Mouse (Mus musculus) lung, embryonic 14.5 days (tissue): ENCODE results near the gene Slc15a4. TPM values are rescaled to one million over a fixed set of nuclear protein-coding genes. Genes with fewer than 3 reads are reported as not detected.
A peak's percentile ranks its signal among the peaks of the same experiment; 100 is the strongest.

Source experiments
- ATAC-seq: fragments of 200-750 bp; cut with Nextera tagmentation; 2 replicates; pipeline ENCODE4 v1.8.0; 2017; ENCODE audit warnings: mild to moderate bottlenecking, moderate TSS enrichment, moderate library complexity; ENCODE audit not compliant: insufficient read depth
- DNase-seq: peaks from one replicate; pipeline ENCODE4 v3.0.0-alpha.2; 2015
- H3K27ac ChIP-seq: fragments of 300-500 bp; sonication (generic); 2 replicates; pipeline ENCODE4 v1.5.1; 2014; ENCODE audit warnings: low read depth, mild to moderate bottlenecking, moderate library complexity
- H3K27me3 ChIP-seq: fragments of 300-500 bp; sonication (generic); 2 replicates; pipeline ENCODE4 v1.6.1; 2014; ENCODE audit warnings: low read length, control low read depth; ENCODE audit not compliant: insufficient read depth
- H3K36me3 ChIP-seq: fragments of 300-500 bp; sonication (generic); 2 replicates; pipeline ENCODE4 v1.6.1; 2014; ENCODE audit warnings: control low read depth; ENCODE audit not compliant: insufficient read depth
- H3K4me1 ChIP-seq: fragments of 300-500 bp; sonication (generic); 2 replicates; pipeline ENCODE4 v1.6.1; 2014; ENCODE audit warnings: antibody characterized with exemption, control low read depth; ENCODE audit not compliant: insufficient read depth
- H3K4me2 ChIP-seq: fragments of 300-500 bp; sonication (generic); 2 replicates; pipeline ENCODE4 v1.6.1; 2014; ENCODE audit warnings: mild to moderate bottlenecking
- H3K4me3 ChIP-seq: fragments of 300-500 bp; sonication (generic); 2 replicates; pipeline ENCODE4 v1.5.1; 2014; ENCODE audit warnings: low read depth, low read length
- H3K9ac ChIP-seq: fragments of 300-500 bp; sonication (generic); 2 replicates; pipeline ENCODE4 v1.6.1; 2014
- H3K9me3 ChIP-seq: fragments of 300-500 bp; sonication (generic); 2 replicates; pipeline ENCODE4 v1.6.1; 2016; ENCODE audit warnings: low read depth, low read length, control low read depth
- CTCF ChIP-seq: IDR thresholded peaks from 2 replicates; pipeline ENCODE4 v1.5.1; 2016; ENCODE audit warnings: antibody characterized with exemption, low read depth
- WGBS: fragments of 180-500 bp; shearing (Covaris S2); extraction: QIAGEN DNeasy Blood & Tissue Kit; methylation state at CpG from one replicate; pipeline ENCODE4 v1.1.7; 2014; 5-methylcytosine and 5-hydroxymethylcytosine counted together
- polyA plus RNA-seq: library from polyadenylated mRNA; unstranded; fragments of >200 nt; fragmentation: Nextera tagmentation; extraction: Ambion mirVana; gene quantifications from 2 replicates; pipeline ENCODE4 v1.2.1, GENCODE M21; 2014

Gene Slc15a4
- 22.3 and 23.0 TPM in 2 replicates for polyA plus RNA-seq

DNA sequence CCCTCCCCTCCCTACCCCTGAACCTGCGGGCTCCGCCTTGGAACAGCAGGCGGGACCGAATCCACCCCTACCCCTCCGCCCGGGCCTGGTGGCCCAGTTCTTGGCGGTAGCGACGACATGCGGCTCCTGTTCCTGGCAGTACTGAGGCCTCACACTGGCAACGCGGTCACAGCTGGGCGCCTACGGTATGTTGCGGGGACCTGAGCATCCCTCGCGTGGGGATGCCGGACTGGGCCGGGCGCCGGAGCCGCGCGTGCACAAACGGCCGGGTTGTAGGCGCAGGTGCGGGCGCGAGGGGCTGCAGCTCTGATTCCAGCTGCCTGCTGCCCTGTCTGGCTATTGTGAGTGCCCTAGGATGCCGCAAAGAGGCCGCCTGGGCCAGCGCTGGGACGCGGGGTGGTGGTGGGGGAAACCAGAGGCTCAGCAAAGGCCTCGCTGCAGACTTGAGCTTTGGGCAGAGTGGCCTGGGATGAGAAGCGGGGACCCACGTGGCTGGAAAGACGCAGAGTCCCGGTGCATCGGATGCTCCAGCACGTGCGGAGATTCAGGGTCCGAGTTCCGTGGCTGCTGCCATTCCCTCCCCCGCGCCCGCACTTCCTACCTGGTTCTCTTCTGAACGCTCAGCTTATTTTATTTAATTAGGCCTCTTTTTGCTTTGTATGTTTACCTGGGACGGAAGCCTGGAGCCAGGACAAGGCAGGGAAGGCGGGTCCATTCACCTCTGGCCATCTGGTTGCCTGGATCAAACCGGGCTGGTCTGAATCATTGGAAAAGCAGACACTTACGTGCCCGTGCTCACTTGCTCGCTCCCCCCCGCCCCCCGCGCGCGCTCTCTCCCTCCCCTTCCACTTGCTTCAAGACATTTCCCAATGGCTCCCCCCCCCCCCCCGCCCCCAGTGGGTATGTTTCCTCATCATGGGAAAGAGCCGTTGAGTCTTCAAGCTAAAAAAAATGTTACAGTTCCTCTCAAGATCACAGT lies at the start of gene Slc15a4, which contains the start of gene Glt1d1:
TSS of gene Slc15a4 (minus strand) at position 731 of the 979 bp plus-strand sequence.
TSS of gene Glt1d1 (plus strand) at position 96 of the 979 bp plus-strand sequence.
- peak within 1 kb of the TSS; percentile 41; the same call in 1 of the 2 replicates for H3K9ac ChIP-seq
- ATAC-seq (peak; percentile 69), DNase-seq (no peak)
- no peak for TF ChIP-seq CTCF
- WGBS, result 1% methylated on average over 62 of the region's 62 CpGs
- peak within 1 kb of the TSS; percentile 74 for H3K4me2 ChIP-seq
- H3K4me3 ChIP-seq, result peak within 1 kb of the TSS; percentile 40
- peaks cover 26% of the 10 kb centered on the region for H3K27me3 ChIP-seq
- H3K4me1 ChIP-seq, result no peaks in the 10 kb centered on the region
- no peaks in the 10 kb centered on the region for H3K9me3 ChIP-seq
- no peaks in the 10 kb centered on the region for H3K36me3 ChIP-seq
- H3K27ac ChIP-seq, result no peak within 1 kb of the TSS

GRCm38 (mm10) chr5:127678501-127678900 lies 45.8 kb upstream of the Slc15a4 start:
- H3K4me2 ChIP-seq, result no peak overlapping the region
- no peak overlapping the region for H3K4me3 ChIP-seq
- no peaks in the 10 kb centered on the region for H3K36me3 ChIP-seq
- no peaks in the 10 kb centered on the region for H3K27me3 ChIP-seq
- no peak for DNase-seq
- no peaks in the 10 kb centered on the region for H3K4me1 ChIP-seq
- H3K9me3 ChIP-seq, result no peaks in the 10 kb centered on the region; the same call in 1 of the 2 replicates
- WGBS, result 99% methylated on average over 5 of the region's 5 CpGs
- TF ChIP-seq CTCF, result peak; percentile 33; the same call in 1 of the 2 replicates
- no peak overlapping the region for H3K27ac ChIP-seq
- H3K9ac ChIP-seq, result no peak overlapping the region
- no peak for ATAC-seq

- H3K9ac ChIP-seq, result no peak overlapping the region
- H3K27ac ChIP-seq, result no peak overlapping the region
- TF ChIP-seq CTCF, result no peak
- H3K4me2 ChIP-seq, result no peak overlapping the region
- ATAC-seq (no peak), DNase-seq (no peak)
- H3K27me3 ChIP-seq, result no peaks in the 10 kb centered on the region
- H3K9me3 ChIP-seq, result no peaks in the 10 kb centered on the region; the same call in 1 of the 2 replicates
- H3K36me3 ChIP-seq, result no peaks in the 10 kb centered on the region
- no peaks in the 10 kb centered on the region for H3K4me1 ChIP-seq
- 91% methylated on average over 2 of the region's 2 CpGs for WGBS
- no peak overlapping the region for H3K4me3 ChIP-seq
Observed at GRCm38 (mm10) chr5:127677561-127677960, 44.9 kb upstream of the Slc15a4 start.

DNA sequence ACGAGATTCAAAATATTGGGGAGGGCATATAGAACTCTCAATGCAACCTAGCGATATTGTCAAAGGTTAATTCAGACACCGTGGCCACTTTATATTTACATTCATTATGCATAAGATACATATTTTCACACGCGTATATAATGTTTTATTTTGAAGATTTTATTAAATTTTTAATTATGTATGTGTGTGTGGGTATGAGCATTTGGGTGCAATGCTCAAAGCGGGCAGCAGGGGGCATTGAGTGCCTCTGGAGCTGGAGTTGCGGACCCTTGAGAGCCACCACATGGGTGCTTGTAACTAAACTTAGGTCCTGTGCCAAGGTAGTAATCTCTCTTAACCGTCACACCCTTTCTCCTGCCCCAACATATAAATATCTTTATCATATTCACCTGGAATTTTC lies 41.2 kb upstream of the Slc15a4 start:
- no peaks in the 10 kb centered on the region for H3K36me3 ChIP-seq
- no peak; the same call in 1 of the 2 replicates for TF ChIP-seq CTCF
- H3K9me3 ChIP-seq, result no peaks in the 10 kb centered on the region; the same call in 1 of the 2 replicates
- H3K9ac ChIP-seq, result no peak overlapping the region
- no peak overlapping the region for H3K4me2 ChIP-seq
- H3K4me1 ChIP-seq, result no peaks in the 10 kb centered on the region
- 90% methylated on average over 8 of the region's 8 CpGs for WGBS
- no peak for ATAC-seq
- H3K4me3 ChIP-seq, result no peak overlapping the region
- H3K27ac ChIP-seq, result no peak overlapping the region
- no peak for DNase-seq
- no peaks in the 10 kb centered on the region for H3K27me3 ChIP-seq

DNA sequence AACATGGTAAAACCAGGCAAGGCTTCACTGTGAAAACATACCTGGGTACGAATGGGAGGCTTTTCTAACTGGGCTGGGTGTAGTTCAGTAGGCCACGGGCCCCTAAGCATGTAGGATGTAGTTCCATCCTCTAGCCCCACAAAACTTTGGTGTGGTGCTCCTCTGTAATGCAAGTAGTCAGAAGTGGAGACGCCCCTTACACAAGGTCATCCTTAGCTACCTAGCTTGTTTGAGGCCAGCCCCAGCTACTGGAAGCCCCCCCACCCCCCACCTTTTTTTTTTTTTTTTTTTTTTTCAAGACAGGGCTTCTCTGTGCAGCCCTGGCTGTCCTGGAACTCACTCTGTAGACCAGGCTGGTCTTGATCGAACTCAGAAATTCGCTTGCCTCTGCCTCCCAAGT lies 28.3 kb upstream of the Slc15a4 start:
- Histone ChIP-seq H3K36me3 (no peaks in the 10 kb centered on the region), H3K4me1 (no peaks in the 10 kb centered on the region), H3K4me2 (no peak overlapping the region), H3K27ac (no peak overlapping the region), H3K9ac (no peak overlapping the region), H3K9me3 (no peaks in the 10 kb centered on the region), H3K27me3 (no peaks in the 10 kb centered on the region), H3K4me3 (no peak overlapping the region)
- no peak for ATAC-seq
- TF ChIP-seq CTCF, result no peak
- 88% methylated on average over 5 of the region's 5 CpGs for WGBS
- no peak for DNase-seq

- WGBS, result 64% methylated on average over 5 of the region's 5 CpGs
- H3K27ac ChIP-seq, result no peak overlapping the region
Observed at GRCm38 (mm10) chr5:127660267-127660666, 27.6 kb upstream of the Slc15a4 start.

GRCm38 (mm10) chr5:127659312-127659711 lies 26.6 kb upstream of the Slc15a4 start:
- no peaks in the 10 kb centered on the region for H3K4me1 ChIP-seq
- no peaks in the 10 kb centered on the region for H3K9me3 ChIP-seq
- H3K36me3 ChIP-seq, result no peaks in the 10 kb centered on the region
- H3K4me2 ChIP-seq, result no peak overlapping the region
- ATAC-seq (no peak), DNase-seq (no peak)
- H3K4me3 ChIP-seq, result no peak overlapping the region
- no peaks in the 10 kb centered on the region for H3K27me3 ChIP-seq
- no peak overlapping the region for H3K27ac ChIP-seq
- no peak overlapping the region for H3K9ac ChIP-seq
- peak; percentile 44 for TF ChIP-seq CTCF
- 84% methylated on average over 3 of the region's 3 CpGs for WGBS

More at GRCm38 (mm10) chr5:127660267-127660666, 27.6 kb upstream of the Slc15a4 start:
- no peaks in the 10 kb centered on the region for H3K36me3 ChIP-seq
- DNase-seq, result no peak
- H3K9me3 ChIP-seq, result no peaks in the 10 kb centered on the region
- H3K4me1 ChIP-seq, result no peaks in the 10 kb centered on the region
- no peak for TF ChIP-seq CTCF
- no peaks in the 10 kb centered on the region for H3K27me3 ChIP-seq
- ATAC-seq, result no peak
- no peak overlapping the region for H3K4me2 ChIP-seq
- no peak overlapping the region for H3K4me3 ChIP-seq
- no peak overlapping the region for H3K9ac ChIP-seq
